Mouse (Mus musculus): ENCODE measurements around the gene Ttll1. TPM values are rescaled to one million over a fixed set of nuclear protein-coding genes. Genes with fewer than 3 reads are reported as not detected.

Gene Ttll1
- 59.5 and 74.7 TPM in 2 replicates for polyA plus RNA-seq (2014; fragmentation: Nextera tagmentation; extraction: Ambion mirVana)

GRCm38 (mm10) chr15:83510805-83511405 lies at the start of gene Ttll1:
Ttll1 (minus strand) TSS chr15:83510893.
- H3K36me3 ChIP-seq (replicated peaks; ENCODE audit: control insufficient read depth, insufficient read depth) = 0 out of 2 replicates have a peak, but pooled peaks cover 1% of the 10 kb centered on the region
- DNase-seq (ENCODE audit: low spot score) = peak; percentile 99
- 14% methylated on average over 41 of the region's 41 CpGs for WGBS

GRCm38 (mm10) chr15:83555161-83555974 lies 44.7 kb upstream of the Ttll1 start:
- Histone ChIP-seq H3K4me1 (replicated peaks; ENCODE audit: control insufficient read depth, insufficient read depth, low read length) (peaks cover 12% of the 10 kb centered on the region), H3K9ac (peak overlapping the region; percentile 84), H3K4me3 (replicated peaks; ENCODE audit: low read length) (peak overlapping the region; percentile 68), H3K27ac (peak overlapping the region; percentile 94), H3K4me2 (replicated peaks) (peak overlapping the region; percentile 82), H3K36me3 (replicated peaks; ENCODE audit: control insufficient read depth, insufficient read depth) (peaks cover 28% of the 10 kb centered on the region), H3K27me3 (ENCODE audit: control insufficient read depth, insufficient read depth, low read length) (no peaks in the 10 kb centered on the region), H3K9me3 (ENCODE audit: control insufficient read depth, low read length) (no peaks in the 10 kb centered on the region)
- ATAC-seq (ENCODE audit: low FRiP score) (peak; percentile 90), DNase-seq (ENCODE audit: low spot score) (peak; percentile 91)
- under 1% methylated on average over 74 of the region's 74 CpGs for WGBS

More at GRCm38 (mm10) chr15:83510805-83511405, at the start of gene Ttll1:
- Histone ChIP-seq H3K27me3 (ENCODE audit: control insufficient read depth, insufficient read depth, low read length) (no peaks in the 10 kb centered on the region), H3K9ac (peak within 1 kb of the TSS; percentile 77), H3K4me2 (replicated peaks) (peak within 1 kb of the TSS; percentile 57), H3K9me3 (ENCODE audit: control insufficient read depth, low read length) (no peaks in the 10 kb centered on the region), H3K4me1 (replicated peaks; ENCODE audit: control insufficient read depth, insufficient read depth, low read length) (peaks cover 14% of the 10 kb centered on the region), H3K27ac (peak within 1 kb of the TSS; percentile 93), H3K4me3 (replicated peaks; ENCODE audit: low read length) (peak within 1 kb of the TSS; percentile 61)
- ATAC-seq (ENCODE audit: low FRiP score) = peak; percentile 94

DNA sequence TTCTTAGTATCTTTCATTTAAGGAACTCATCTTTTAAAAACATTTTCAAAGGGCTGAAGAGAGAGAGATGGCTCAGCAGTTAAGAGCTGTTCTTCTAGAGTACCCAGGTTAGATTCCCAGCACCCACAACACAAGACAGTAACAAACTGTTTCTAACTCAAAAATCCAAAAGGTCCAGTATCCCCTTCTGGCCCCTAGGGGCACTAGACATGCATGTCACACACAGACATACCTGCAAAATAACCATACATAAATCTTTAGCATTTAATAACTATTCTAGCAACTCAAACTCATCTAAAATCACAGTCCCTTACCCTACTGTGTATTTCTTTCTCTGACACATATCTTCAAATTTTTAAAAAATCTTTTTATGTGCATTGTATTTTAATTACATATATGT lies 43.1 kb upstream of the Ttll1 start:
- Histone ChIP-seq H3K4me1 (replicated peaks; ENCODE audit: control insufficient read depth, insufficient read depth, low read length) (peaks cover 12% of the 10 kb centered on the region), H3K9me3 (ENCODE audit: control insufficient read depth, low read length) (no peaks in the 10 kb centered on the region)
- no peak for DNase-seq (ENCODE audit: low spot score)

GRCm38 (mm10) chr15:83550137-83550536 lies 39.4 kb upstream of the Ttll1 start:
- ATAC-seq (ENCODE audit: low FRiP score) (no peak), DNase-seq (ENCODE audit: low spot score) (no peak)
- H3K4me3 ChIP-seq (replicated peaks; ENCODE audit: low read length) = no peak overlapping the region
- no peak overlapping the region for H3K4me2 ChIP-seq (replicated peaks)
- H3K9ac ChIP-seq = no peak overlapping the region
- H3K27me3 ChIP-seq (ENCODE audit: control insufficient read depth, insufficient read depth, low read length) = no peaks in the 10 kb centered on the region
- peaks cover 80% of the 10 kb centered on the region for H3K36me3 ChIP-seq (replicated peaks; ENCODE audit: control insufficient read depth, insufficient read depth)
- 94% methylated on average over 2 of the region's 2 CpGs for WGBS
- H3K27ac ChIP-seq = no peak overlapping the region
- no peaks in the 10 kb centered on the region for H3K9me3 ChIP-seq (ENCODE audit: control insufficient read depth, low read length)
- peaks cover 7% of the 10 kb centered on the region for H3K4me1 ChIP-seq (replicated peaks; ENCODE audit: control insufficient read depth, insufficient read depth, low read length)

More for the DNA sequence above, 43.1 kb upstream of the Ttll1 start:
- no peak overlapping the region for H3K9ac ChIP-seq
- no peak overlapping the region for H3K27ac ChIP-seq
- peaks cover 44% of the 10 kb centered on the region for H3K36me3 ChIP-seq (replicated peaks; ENCODE audit: control insufficient read depth, insufficient read depth)
- H3K4me2 ChIP-seq (replicated peaks) = no peak overlapping the region
- H3K4me3 ChIP-seq (replicated peaks; ENCODE audit: low read length) = no peak overlapping the region
- ATAC-seq (ENCODE audit: low FRiP score) = no peak
- no peaks in the 10 kb centered on the region for H3K27me3 ChIP-seq (ENCODE audit: control insufficient read depth, insufficient read depth, low read length)

DNA sequence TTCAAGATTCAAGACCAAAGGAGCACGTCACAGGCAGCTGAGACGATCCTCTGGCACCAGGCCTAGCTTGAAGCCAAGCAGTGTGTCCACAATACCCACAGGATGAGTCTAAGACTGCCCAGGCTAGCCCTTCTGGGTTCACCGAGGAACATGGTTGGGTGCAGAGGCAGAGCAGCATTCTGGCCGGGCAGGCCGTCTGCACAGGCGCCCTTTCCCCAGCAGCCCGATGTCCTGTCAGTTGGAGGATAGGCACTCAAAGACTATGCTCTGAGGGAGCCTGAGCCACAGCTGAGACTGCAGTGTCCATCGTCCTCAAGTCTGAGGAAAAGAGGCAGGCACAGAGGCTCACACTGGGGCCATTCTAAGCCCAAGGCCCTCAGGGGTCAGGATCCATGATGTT lies 36.5 kb upstream of the Ttll1 start:
- Histone ChIP-seq H3K36me3 (replicated peaks; ENCODE audit: control insufficient read depth, insufficient read depth) (peaks cover 70% of the 10 kb centered on the region), H3K9ac (no peak overlapping the region)
- 92% methylated on average over 8 of the region's 8 CpGs for WGBS

DNA sequence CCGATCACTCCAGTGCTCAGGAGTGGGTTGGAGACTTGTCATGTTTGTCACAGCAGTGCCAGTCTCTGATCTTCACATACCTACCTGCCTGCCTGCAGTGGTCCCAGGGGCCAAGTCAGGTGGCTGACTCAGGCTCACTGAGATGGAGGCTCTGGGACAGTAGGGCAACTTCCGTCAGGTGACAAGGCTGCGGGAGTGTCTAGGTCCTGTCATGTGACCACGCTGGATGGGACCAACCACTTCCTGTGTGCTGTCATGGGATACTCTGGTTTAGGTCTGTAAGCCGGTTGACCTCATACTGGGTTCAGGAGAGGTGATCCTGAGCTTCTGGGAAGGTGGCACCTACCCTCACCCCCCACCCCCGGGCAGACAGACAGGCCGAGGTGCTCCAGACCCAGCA lies 35.3 kb upstream of the Ttll1 start:
- no peaks in the 10 kb centered on the region for H3K9me3 ChIP-seq (ENCODE audit: control insufficient read depth, low read length)
- H3K36me3 ChIP-seq (replicated peaks; ENCODE audit: control insufficient read depth, insufficient read depth) = peaks cover 59% of the 10 kb centered on the region
- H3K27me3 ChIP-seq (ENCODE audit: control insufficient read depth, insufficient read depth, low read length) = no peaks in the 10 kb centered on the region
- H3K4me1 ChIP-seq (replicated peaks; ENCODE audit: control insufficient read depth, insufficient read depth, low read length) = no peaks in the 10 kb centered on the region
- WGBS = 97% methylated on average over 7 of the region's 7 CpGs
- H3K9ac ChIP-seq = no peak overlapping the region
- no peak overlapping the region for H3K4me2 ChIP-seq (replicated peaks)
- H3K4me3 ChIP-seq (replicated peaks; ENCODE audit: low read length) = no peak overlapping the region
- DNase-seq (ENCODE audit: low spot score) (no peak), ATAC-seq (ENCODE audit: low FRiP score) (no peak)
- no peak overlapping the region for H3K27ac ChIP-seq

More for the DNA sequence above, 36.5 kb upstream of the Ttll1 start:
- no peak overlapping the region for H3K4me3 ChIP-seq (replicated peaks; ENCODE audit: low read length)
- H3K4me2 ChIP-seq (replicated peaks) = no peak overlapping the region
- H3K27me3 ChIP-seq (ENCODE audit: control insufficient read depth, insufficient read depth, low read length) = no peaks in the 10 kb centered on the region
- DNase-seq (ENCODE audit: low spot score) (no peak), ATAC-seq (ENCODE audit: low FRiP score) (no peak)
- no peaks in the 10 kb centered on the region for H3K4me1 ChIP-seq (replicated peaks; ENCODE audit: control insufficient read depth, insufficient read depth, low read length)
- no peaks in the 10 kb centered on the region for H3K9me3 ChIP-seq (ENCODE audit: control insufficient read depth, low read length)
- no peak overlapping the region for H3K27ac ChIP-seq

DNA sequence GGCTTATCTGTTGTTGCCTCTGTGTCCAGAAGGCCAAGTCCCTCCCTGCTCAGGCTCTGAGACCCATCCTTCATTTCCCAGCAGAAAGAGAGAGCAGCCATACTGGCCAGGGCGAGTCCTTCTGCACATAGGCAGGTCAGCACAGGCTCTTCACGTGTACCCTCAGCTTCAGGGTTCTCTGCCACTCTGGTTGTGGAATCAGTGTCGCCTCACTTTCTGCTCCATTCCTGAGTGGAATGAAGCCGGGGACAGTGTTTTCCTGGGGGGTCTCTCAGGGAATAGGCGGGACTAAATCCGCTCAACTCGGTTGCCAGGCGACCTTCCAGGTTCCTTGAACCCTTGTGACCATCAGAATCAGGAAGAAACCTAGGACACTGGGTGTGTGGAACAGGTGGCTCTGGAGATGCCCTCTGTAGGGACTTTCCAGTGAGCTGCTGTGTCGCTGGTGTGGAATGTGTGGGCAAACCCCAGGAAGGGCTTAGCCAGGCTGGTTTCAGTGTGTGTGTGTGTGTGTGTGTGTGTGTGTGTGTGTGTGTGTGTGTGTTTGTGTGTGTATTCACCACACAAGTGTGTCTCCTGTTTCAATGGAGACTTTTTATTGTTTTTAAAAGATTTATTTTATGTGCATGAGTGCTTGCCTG lies 31.1 kb upstream of the Ttll1 start:
- DNase-seq (ENCODE audit: low spot score) (no peak), ATAC-seq (ENCODE audit: low FRiP score) (no peak)
- Histone ChIP-seq H3K9me3 (ENCODE audit: control insufficient read depth, low read length) (no peaks in the 10 kb centered on the region), H3K4me2 (replicated peaks) (no peak overlapping the region), H3K9ac (no peak overlapping the region), H3K36me3 (replicated peaks; ENCODE audit: control insufficient read depth, insufficient read depth) (peaks cover 16% of the 10 kb centered on the region), H3K4me1 (replicated peaks; ENCODE audit: control insufficient read depth, insufficient read depth, low read length) (no peaks in the 10 kb centered on the region), H3K4me3 (replicated peaks; ENCODE audit: low read length) (no peak overlapping the region), H3K27me3 (ENCODE audit: control insufficient read depth, insufficient read depth, low read length) (no peaks in the 10 kb centered on the region), H3K27ac (no peak overlapping the region)
- 84% methylated on average over 9 of the region's 9 CpGs for WGBS

DNA sequence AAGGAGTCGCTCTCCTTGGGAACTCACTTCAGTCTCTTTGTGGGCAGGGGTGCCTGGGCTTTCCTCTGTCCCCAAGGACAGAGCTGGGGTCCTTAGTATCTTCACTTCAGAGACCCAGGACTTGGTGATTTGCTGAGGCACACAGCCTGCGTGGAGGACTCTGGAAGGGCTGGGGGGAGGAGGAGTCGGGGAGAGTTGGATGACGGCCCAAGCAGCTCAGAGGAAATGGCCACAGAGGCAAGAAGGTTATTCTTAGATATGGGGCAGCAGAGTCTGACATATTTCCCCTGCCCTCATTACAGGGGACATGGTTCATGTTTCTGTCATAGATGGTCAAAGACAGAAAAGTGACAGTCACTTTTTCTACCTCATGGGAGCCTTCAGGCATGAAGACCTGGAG lies 29.2 kb upstream of the Ttll1 start:
- H3K4me2 ChIP-seq (replicated peaks) = no peak overlapping the region
- H3K9ac ChIP-seq = no peak overlapping the region
- H3K4me3 ChIP-seq (replicated peaks; ENCODE audit: low read length) = no peak overlapping the region
- H3K9me3 ChIP-seq (ENCODE audit: control insufficient read depth, low read length) = no peaks in the 10 kb centered on the region
- no peak for DNase-seq (ENCODE audit: low spot score)
- H3K36me3 ChIP-seq (replicated peaks; ENCODE audit: control insufficient read depth, insufficient read depth) = no peaks in the 10 kb centered on the region
- H3K27ac ChIP-seq = no peak overlapping the region
- ATAC-seq (ENCODE audit: low FRiP score) = no peak
- 75% methylated on average over 4 of the region's 4 CpGs for WGBS
- no peaks in the 10 kb centered on the region for H3K4me1 ChIP-seq (replicated peaks; ENCODE audit: control insufficient read depth, insufficient read depth, low read length)
- H3K27me3 ChIP-seq (ENCODE audit: control insufficient read depth, insufficient read depth, low read length) = no peaks in the 10 kb centered on the region

DNA sequence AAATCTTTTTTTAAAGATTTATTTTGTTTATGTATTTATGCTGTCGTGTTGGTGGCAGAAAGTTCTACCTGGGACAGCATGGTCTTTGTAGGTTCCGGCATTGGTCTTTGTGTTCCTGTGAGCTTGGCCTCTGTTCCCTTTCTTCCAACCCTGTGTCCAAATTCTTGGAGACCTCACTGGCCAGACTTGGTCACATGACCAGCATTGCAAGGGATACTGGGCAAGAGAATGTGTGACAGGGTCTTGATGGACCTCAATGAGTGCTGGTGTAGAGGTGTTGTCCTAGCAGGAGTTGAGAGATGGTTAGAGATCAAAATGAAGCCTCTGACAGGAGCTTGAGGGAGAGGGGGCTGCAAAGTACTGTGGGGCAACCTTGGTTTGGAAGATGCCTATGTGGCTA lies 28.2 kb upstream of the Ttll1 start:
- ATAC-seq (ENCODE audit: low FRiP score) (no peak), DNase-seq (ENCODE audit: low spot score) (no peak)
- H3K4me1 ChIP-seq (replicated peaks; ENCODE audit: control insufficient read depth, insufficient read depth, low read length) = no peaks in the 10 kb centered on the region
- no peaks in the 10 kb centered on the region for H3K9me3 ChIP-seq (ENCODE audit: control insufficient read depth, low read length)
- WGBS = 97% methylated on average over 2 of the region's 2 CpGs
- H3K27me3 ChIP-seq (ENCODE audit: control insufficient read depth, insufficient read depth, low read length) = no peaks in the 10 kb centered on the region
- H3K27ac ChIP-seq = no peak overlapping the region
- H3K36me3 ChIP-seq (replicated peaks; ENCODE audit: control insufficient read depth, insufficient read depth) = no peaks in the 10 kb centered on the region
- no peak overlapping the region for H3K9ac ChIP-seq
- H3K4me3 ChIP-seq (replicated peaks; ENCODE audit: low read length) = no peak overlapping the region
- H3K4me2 ChIP-seq (replicated peaks) = no peak overlapping the region
